Mouse (Mus musculus): ENCODE results near the gene Ddx56. TPM values are rescaled to one million over a fixed set of nuclear protein-coding genes. Genes with fewer than 3 reads are reported as not detected.
"Not testable (repeated sequence)": the region's sequence is repeated elsewhere in the genome, so short reads cannot be mapped to it uniquely, and the experiment has no call there.

The Ddx56 gene
- polyA plus RNA-seq, 1 experiment from 2014 or later: 141 TPM

- H3K4me2 ChIP-seq; H3K4me3 ChIP-seq (ENCODE audit: low read depth, low read length); H3K27ac ChIP-seq (ENCODE audit: low read depth, low read length); H3K9me3 ChIP-seq (ENCODE audit: control insufficient read depth, low read length); ATAC-seq (replicated peaks; ENCODE audit: low FRiP score); H3K27me3 ChIP-seq (replicated peaks; ENCODE audit: control insufficient read depth, insufficient read depth, low read length); H3K4me1 ChIP-seq (replicated peaks; ENCODE audit: control insufficient read depth, insufficient read depth, low read length); DNase-seq (ENCODE audit: low spot score); H3K9ac ChIP-seq (ENCODE audit: low read depth, low read length): not testable (repeated sequence)
- H3K36me3 ChIP-seq (ENCODE audit: control insufficient read depth, insufficient read depth, low read length): peaks cover 19% of the 10 kb centered on the region
- 88% methylated on average over 2 of the region's 2 CpGs for WGBS
These were observed 13.0 kb downstream of the Ddx56 start for GRCm38 (mm10) chr11:6254602-6255001.

DNA sequence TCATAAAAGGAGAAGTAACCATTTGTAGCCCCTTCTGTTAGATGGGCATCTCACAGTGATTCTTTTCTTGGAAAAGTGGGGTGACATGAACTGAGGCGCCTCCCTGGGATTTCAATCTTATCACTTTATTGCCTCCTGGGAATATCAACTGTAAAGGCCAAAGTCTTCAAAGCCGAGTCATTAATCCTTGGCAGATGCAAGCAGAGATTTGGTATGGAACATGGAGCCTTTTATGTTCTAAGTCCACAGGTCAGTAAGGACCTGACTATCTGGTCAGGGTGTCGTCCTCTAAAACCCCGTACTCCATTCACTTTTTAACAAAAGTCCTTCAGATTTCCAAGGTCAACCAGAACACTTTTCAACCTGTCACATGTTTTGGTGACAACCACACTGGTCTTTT lies 14.7 kb downstream of the Ddx56 start:
- WGBS: 87% methylated on average over 4 of the region's 4 CpGs
- Histone ChIP-seq H3K27ac (ENCODE audit: low read depth, low read length) (no peak overlapping the region), H3K9me3 (ENCODE audit: control insufficient read depth, low read length) (no peaks in the 10 kb centered on the region), H3K9ac (ENCODE audit: low read depth, low read length) (no peak overlapping the region), H3K4me3 (ENCODE audit: low read depth, low read length) (no peak overlapping the region), H3K36me3 (ENCODE audit: control insufficient read depth, insufficient read depth, low read length) (peaks cover 3% of the 10 kb centered on the region; the same call in 1 of the 2 replicates), H3K4me1 (replicated peaks; ENCODE audit: control insufficient read depth, insufficient read depth, low read length) (no peaks in the 10 kb centered on the region), H3K4me2 (no peak overlapping the region), H3K27me3 (replicated peaks; ENCODE audit: control insufficient read depth, insufficient read depth, low read length) (no peaks in the 10 kb centered on the region)
- DNase-seq (ENCODE audit: low spot score) (no peak), ATAC-seq (replicated peaks; ENCODE audit: low FRiP score) (no peak)

DNA sequence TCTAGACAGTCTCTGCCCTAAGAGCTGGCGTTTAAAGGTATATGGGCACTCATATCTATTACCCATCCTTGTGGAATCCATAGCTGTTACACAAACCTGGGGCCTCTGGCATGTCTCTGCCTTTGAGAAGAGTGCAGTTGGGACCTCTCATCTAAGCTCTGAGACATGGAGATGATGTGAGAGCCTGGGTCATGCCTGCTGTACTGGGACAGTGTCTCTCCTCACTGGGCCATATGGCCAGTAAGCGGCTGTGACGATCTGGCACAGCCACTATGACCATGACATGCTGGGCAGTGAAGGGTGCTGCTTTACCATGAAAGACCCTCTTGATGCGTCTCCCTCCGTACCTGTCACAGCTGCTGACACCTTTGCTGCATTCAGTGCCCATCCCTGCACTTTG lies 15.3 kb downstream of the Ddx56 start:
- no peak for ATAC-seq (replicated peaks; ENCODE audit: low FRiP score)
- H3K36me3 ChIP-seq (ENCODE audit: control insufficient read depth, insufficient read depth, low read length): no peaks in the 10 kb centered on the region; the same call in 1 of the 2 replicates
- H3K9me3 ChIP-seq (ENCODE audit: control insufficient read depth, low read length): no peaks in the 10 kb centered on the region
- no peak overlapping the region for H3K4me3 ChIP-seq (ENCODE audit: low read depth, low read length)
- no peaks in the 10 kb centered on the region for H3K27me3 ChIP-seq (replicated peaks; ENCODE audit: control insufficient read depth, insufficient read depth, low read length)
- H3K9ac ChIP-seq (ENCODE audit: low read depth, low read length): no peak overlapping the region
- H3K4me1 ChIP-seq (replicated peaks; ENCODE audit: control insufficient read depth, insufficient read depth, low read length): no peaks in the 10 kb centered on the region
- 74% methylated on average over 5 of the region's 5 CpGs for WGBS
- DNase-seq (ENCODE audit: low spot score): no peak
- H3K4me2 ChIP-seq: no peak overlapping the region
- no peak overlapping the region for H3K27ac ChIP-seq (ENCODE audit: low read depth, low read length)

- Histone ChIP-seq H3K4me2 (no peak overlapping the region), H3K27me3 (replicated peaks; ENCODE audit: control insufficient read depth, insufficient read depth, low read length) (no peaks in the 10 kb centered on the region), H3K27ac (ENCODE audit: low read depth, low read length) (no peak overlapping the region), H3K4me3 (ENCODE audit: low read depth, low read length) (no peak overlapping the region), H3K9ac (ENCODE audit: low read depth, low read length) (no peak overlapping the region), H3K4me1 (replicated peaks; ENCODE audit: control insufficient read depth, insufficient read depth, low read length) (no peaks in the 10 kb centered on the region), H3K36me3 (ENCODE audit: control insufficient read depth, insufficient read depth, low read length) (no peaks in the 10 kb centered on the region), H3K9me3 (ENCODE audit: control insufficient read depth, low read length) (no peaks in the 10 kb centered on the region)
- WGBS: 59% methylated on average over 18 of the region's 19 CpGs
- no peak for ATAC-seq (replicated peaks; ENCODE audit: low FRiP score)
- no peak for DNase-seq (ENCODE audit: low spot score)
These were observed 22.9 kb downstream of the Ddx56 start for GRCm38 (mm10) chr11:6244707-6245106.

DNA sequence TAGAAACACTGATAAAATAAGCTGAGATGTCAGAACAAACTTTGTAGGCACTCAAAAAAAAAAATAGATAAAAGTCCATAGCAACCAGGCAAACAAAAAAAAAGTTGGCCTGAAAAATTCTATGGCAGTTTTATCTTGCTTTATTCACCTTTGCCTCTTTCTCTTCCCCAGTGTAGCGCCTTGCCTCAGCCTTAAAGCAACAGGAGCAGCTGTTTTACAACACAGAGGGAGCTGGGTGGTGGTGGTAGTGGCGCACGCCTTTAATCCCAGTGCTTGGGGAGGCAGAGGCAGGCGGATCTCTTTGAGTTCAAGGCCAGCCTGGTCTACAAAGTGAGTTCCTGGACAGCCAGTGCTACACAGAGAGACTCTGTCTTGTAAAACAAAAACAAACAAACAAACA lies 34.5 kb downstream of the Ddx56 start:
- WGBS: 82% methylated on average over 4 of the region's 4 CpGs
- Histone ChIP-seq H3K9ac (ENCODE audit: low read depth, low read length) (no peak overlapping the region), H3K36me3 (ENCODE audit: control insufficient read depth, insufficient read depth, low read length) (no peaks in the 10 kb centered on the region), H3K27ac (ENCODE audit: low read depth, low read length) (no peak overlapping the region), H3K27me3 (replicated peaks; ENCODE audit: control insufficient read depth, insufficient read depth, low read length) (no peaks in the 10 kb centered on the region), H3K4me1 (replicated peaks; ENCODE audit: control insufficient read depth, insufficient read depth, low read length) (no peaks in the 10 kb centered on the region), H3K4me2 (no peak overlapping the region), H3K9me3 (ENCODE audit: control insufficient read depth, low read length) (peaks cover 6% of the 10 kb centered on the region; the same call in 1 of the 2 replicates), H3K4me3 (ENCODE audit: low read depth, low read length) (no peak overlapping the region)
- DNase-seq (ENCODE audit: low spot score) (no peak), ATAC-seq (replicated peaks; ENCODE audit: low FRiP score) (no peak)

DNA sequence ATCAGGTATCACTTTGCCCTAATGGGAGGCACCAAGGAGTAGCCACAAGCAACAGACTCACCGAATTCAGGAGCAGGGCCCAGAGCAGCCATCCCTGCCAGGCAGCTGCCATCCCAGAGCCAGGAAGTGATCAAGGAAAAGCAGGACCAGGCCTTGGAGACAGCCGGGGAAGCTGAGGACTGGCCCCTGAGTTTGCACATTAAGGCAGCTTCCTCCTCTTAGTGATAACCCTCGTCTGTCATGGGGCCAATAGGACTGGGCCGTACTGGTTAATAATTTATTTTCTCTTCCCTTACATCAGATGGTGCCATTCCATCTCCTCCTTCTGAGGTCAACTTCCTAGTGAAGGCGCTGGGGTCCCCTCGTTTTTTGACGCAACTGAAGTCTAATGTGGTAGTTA lies 37.6 kb downstream of the Ddx56 start, which contains the start of gene Npc1l1:
Npc1l1 (minus strand) TSS at position 132 of the 400 bp plus-strand sequence.
- no peak for ATAC-seq (replicated peaks; ENCODE audit: low FRiP score)
- no peak within 1 kb of the TSS for H3K9ac ChIP-seq (ENCODE audit: low read depth, low read length)
- no peak within 1 kb of the TSS for H3K27ac ChIP-seq (ENCODE audit: low read depth, low read length)
- no peak within 1 kb of the TSS for H3K4me2 ChIP-seq
- no peak for DNase-seq (ENCODE audit: low spot score)
- 0 out of 2 replicates have a peak, but pooled peaks cover 5% of the 10 kb centered on the region for H3K9me3 ChIP-seq (ENCODE audit: control insufficient read depth, low read length)
- no peaks in the 10 kb centered on the region for H3K27me3 ChIP-seq (replicated peaks; ENCODE audit: control insufficient read depth, insufficient read depth, low read length)
- no peak within 1 kb of the TSS for H3K4me3 ChIP-seq (ENCODE audit: low read depth, low read length)
- H3K4me1 ChIP-seq (replicated peaks; ENCODE audit: control insufficient read depth, insufficient read depth, low read length): no peaks in the 10 kb centered on the region
- H3K36me3 ChIP-seq (ENCODE audit: control insufficient read depth, insufficient read depth, low read length): no peaks in the 10 kb centered on the region
- 72% methylated on average over 7 of the region's 7 CpGs for WGBS

GRCm38 (mm10) chr11:6224541-6225229 lies 42.9 kb downstream of the Ddx56 start:
- Histone ChIP-seq H3K36me3 (ENCODE audit: control insufficient read depth, insufficient read depth, low read length) (no peaks in the 10 kb centered on the region), H3K27me3 (replicated peaks; ENCODE audit: control insufficient read depth, insufficient read depth, low read length) (peaks cover 2% of the 10 kb centered on the region; the same call in 1 of the 2 replicates), H3K27ac (ENCODE audit: low read depth, low read length) (no peak overlapping the region), H3K4me3 (ENCODE audit: low read depth, low read length) (no peak overlapping the region), H3K9ac (ENCODE audit: low read depth, low read length) (no peak overlapping the region), H3K4me2 (no peak overlapping the region), H3K4me1 (replicated peaks; ENCODE audit: control insufficient read depth, insufficient read depth, low read length) (no peaks in the 10 kb centered on the region), H3K9me3 (ENCODE audit: control insufficient read depth, low read length) (no peaks in the 10 kb centered on the region)
- WGBS: 72% methylated on average over 14 of the region's 14 CpGs
- DNase-seq (ENCODE audit: low spot score) (no peak), ATAC-seq (replicated peaks; ENCODE audit: low FRiP score) (no peak)

- DNase-seq (ENCODE audit: low spot score) (no peak), ATAC-seq (replicated peaks; ENCODE audit: low FRiP score) (no peak)
- WGBS: 89% methylated on average over 10 of the region's 10 CpGs
- Histone ChIP-seq H3K4me3 (ENCODE audit: low read depth, low read length) (no peak overlapping the region), H3K4me1 (replicated peaks; ENCODE audit: control insufficient read depth, insufficient read depth, low read length) (no peaks in the 10 kb centered on the region), H3K27ac (ENCODE audit: low read depth, low read length) (no peak overlapping the region), H3K9ac (ENCODE audit: low read depth, low read length) (no peak overlapping the region), H3K27me3 (replicated peaks; ENCODE audit: control insufficient read depth, insufficient read depth, low read length) (peaks cover 2% of the 10 kb centered on the region; the same call in 1 of the 2 replicates), H3K4me2 (no peak overlapping the region), H3K36me3 (ENCODE audit: control insufficient read depth, insufficient read depth, low read length) (no peaks in the 10 kb centered on the region), H3K9me3 (ENCODE audit: control insufficient read depth, low read length) (no peaks in the 10 kb centered on the region)
These were observed 45.4 kb downstream of the Ddx56 start for GRCm38 (mm10) chr11:6222187-6222586.

- Histone ChIP-seq H3K36me3 (ENCODE audit: control insufficient read depth, insufficient read depth, low read length) (no peaks in the 10 kb centered on the region), H3K27me3 (replicated peaks; ENCODE audit: control insufficient read depth, insufficient read depth, low read length) (peaks cover 2% of the 10 kb centered on the region; the same call in 1 of the 2 replicates), H3K9ac (ENCODE audit: low read depth, low read length) (no peak overlapping the region), H3K4me2 (no peak overlapping the region), H3K27ac (ENCODE audit: low read depth, low read length) (no peak overlapping the region), H3K9me3 (ENCODE audit: control insufficient read depth, low read length) (no peaks in the 10 kb centered on the region), H3K4me3 (ENCODE audit: low read depth, low read length) (no peak overlapping the region), H3K4me1 (replicated peaks; ENCODE audit: control insufficient read depth, insufficient read depth, low read length) (no peaks in the 10 kb centered on the region)
- DNase-seq (ENCODE audit: low spot score) (no peak), ATAC-seq (replicated peaks; ENCODE audit: low FRiP score) (no peak)
- WGBS: 89% methylated on average over 6 of the region's 6 CpGs
These were observed 47.6 kb downstream of the Ddx56 start for GRCm38 (mm10) chr11:6219967-6220366.
